Mouse (Mus musculus): ENCODE measurements around the gene Ube2v1. TPM values are rescaled to one million over a fixed set of nuclear protein-coding genes. Genes with fewer than 3 reads are reported as not detected.

The Ube2v1 gene
- total RNA-seq, 2 experiments from 2014 or later: 183 to 193 TPM

DNA sequence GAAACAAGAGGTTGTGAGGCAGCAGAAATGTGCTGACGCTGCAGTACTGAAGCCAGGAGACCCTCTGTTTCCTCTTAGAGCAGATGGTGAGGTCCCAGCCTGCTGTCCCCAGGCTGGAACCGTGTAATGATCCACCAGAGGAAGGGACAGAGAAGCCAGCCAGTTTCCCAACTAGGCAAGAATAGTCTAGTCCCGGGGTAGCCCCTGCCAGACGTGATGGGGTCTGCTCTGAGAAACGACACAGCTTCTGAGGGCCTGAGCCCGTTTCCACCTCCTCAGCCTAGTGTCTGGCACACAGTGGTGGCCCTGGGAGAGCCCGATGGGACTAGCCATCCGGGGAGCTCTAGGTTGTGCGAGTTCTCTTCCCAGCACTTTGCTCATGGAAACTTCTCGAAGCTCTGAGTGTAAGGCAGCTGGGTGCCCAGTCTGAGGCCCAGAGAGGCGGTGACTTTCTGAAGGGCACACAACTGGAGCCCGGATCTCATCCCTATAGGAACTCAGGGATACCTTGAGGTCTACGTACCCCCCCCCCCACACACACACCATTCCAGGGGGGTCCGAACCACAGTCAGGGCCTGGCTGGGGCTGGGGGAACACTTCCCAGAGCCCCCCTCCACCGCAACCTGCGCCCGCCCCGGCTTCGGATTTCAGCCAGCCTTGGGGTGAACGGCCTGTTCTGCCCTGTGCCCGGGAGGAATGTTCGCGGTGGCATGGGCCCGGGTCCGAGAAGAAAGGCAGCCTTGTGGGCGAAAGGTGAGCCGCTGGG, 35.0 kb downstream of the Ube2v1 start:
- no peak for DNase-seq (ENCODE audit: low spot score in 2 of 2)

DNA sequence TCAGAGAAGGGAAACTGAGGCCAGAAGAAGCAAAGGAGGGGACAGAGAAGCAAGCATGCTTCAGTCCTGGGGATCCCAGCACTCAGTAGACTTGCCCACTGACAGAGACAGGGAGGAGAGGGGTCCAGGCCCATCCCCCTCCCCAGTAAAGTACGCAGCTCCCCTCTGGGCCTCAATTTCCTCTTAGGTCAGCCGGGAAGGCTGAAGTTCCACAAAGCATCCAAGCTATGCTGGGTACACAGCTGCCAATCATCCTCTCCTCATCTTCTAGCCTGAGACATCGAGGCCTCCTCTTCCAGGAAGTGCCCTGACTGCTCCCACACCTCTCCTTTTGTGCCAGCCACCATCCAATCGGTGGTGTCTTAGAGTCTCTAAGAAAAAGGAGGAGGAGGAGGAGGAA, 35.6 kb downstream of the Ube2v1 start:
- DNase-seq (ENCODE audit: low spot score in 2 of 2): no peak

DNA sequence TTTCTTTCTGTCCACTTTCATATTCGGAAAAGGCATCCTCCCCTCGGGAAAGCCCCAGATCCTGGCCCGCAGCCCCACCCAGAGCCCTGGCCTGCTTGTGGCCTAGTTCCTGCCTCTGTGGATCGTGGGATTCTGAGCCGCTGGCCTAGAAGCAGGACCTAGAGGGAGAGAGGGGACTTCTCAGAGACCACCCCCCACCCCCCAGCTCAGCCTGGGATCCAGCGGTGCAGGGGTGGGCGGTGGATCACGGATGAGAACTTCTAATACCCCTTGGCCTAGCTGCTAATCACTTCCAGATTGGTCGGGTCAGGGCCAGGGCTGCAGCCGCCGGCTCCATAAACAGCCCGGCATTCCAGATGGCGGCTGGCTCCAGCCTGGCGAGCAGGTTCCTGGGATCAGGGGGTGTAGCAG, 36.1 kb downstream of the Ube2v1 start:
- peak; percentile 63 to 76 for DNase-seq (ENCODE audit: low spot score in 2 of 2)

DNA sequence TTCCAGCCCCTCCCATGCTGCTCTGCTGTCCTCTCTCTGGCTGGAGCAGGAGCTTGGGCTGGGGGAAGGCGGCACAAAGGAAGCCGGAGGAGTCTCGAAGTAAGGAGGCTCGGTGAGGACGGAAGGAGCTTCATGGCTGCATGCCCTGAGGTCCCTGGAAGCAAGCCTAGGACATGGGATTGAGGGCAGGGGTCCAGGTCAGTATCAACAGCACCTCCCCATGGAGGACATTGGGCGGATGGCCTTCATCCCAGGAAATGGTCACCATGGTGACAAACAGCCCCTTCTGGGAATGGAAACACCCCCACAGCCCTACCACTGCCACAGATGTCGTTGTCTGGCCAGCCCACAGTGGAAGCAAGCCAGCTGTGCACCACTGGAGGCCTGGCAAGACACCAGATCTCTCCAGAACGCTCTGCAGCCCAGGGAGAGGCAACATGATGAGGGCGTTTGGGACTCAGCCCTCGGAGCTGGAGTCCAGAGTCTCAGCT, 37.4 kb downstream of the Ube2v1 start:
- DNase-seq (ENCODE audit: low spot score in 2 of 2): peak; percentile 77 to 85

DNA sequence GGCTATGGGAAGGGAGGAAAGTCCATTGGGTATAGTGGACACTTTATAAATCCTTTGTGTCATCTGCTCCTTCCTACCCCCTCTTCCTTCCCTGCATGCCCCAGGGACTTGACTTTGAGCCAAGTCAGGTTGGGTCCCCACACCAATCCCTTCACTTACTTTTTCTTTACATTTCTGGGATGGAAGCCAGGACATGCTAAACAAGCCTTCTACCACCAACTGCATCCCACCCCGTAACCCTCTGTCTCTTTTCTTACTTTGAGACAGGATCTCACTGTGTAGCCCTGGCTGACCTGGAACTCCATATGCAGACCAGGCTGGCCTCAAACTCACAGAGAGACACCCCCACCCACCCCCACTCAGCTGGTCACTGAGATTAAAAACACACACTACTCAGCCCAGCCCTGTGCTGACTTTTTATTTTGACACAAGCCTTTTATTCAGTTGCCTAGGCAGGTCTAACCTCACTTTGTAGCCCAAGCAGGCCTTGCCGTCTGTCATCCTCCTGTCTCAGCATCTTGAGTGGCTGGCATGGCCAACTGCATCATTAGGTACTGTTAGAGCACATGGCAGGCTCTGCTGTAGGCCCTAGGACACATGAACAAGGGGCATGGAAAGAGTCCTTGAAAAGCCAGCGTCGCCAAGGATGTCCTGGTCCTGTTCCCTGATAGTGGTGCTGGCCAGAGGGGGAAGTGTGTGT, 38.2 kb downstream of the Ube2v1 start:
- no peak for DNase-seq (ENCODE audit: low spot score in 2 of 2)

GRCm38 (mm10) chr2:167588774-167589577, 42.9 kb downstream of the Ube2v1 start:
- peak in 1 of 2 experiments; percentile 44 for DNase-seq (ENCODE audit: low spot score in 2 of 2)

DNA sequence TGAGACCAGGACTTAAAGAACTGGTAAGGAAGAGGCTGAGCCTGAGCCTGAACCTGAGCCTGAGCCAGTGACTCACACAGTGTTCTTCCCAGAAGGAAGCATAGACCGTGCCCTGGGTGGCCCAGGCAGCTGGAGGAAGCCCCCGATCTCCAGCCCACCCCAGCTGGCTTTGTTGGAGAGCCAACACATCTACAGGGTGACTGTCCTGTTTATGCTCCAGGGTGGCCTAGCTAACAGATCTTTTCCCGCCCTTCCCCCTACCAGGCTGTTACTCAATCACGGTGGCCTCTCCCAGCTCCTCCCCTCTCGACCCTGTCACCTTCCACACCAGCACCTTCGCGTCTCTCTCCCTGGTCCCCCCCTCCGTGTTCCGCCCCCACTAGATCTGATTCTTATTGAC, 44.9 kb downstream of the Ube2v1 start:
- no peak for DNase-seq (ENCODE audit: low spot score in 2 of 2)

DNA sequence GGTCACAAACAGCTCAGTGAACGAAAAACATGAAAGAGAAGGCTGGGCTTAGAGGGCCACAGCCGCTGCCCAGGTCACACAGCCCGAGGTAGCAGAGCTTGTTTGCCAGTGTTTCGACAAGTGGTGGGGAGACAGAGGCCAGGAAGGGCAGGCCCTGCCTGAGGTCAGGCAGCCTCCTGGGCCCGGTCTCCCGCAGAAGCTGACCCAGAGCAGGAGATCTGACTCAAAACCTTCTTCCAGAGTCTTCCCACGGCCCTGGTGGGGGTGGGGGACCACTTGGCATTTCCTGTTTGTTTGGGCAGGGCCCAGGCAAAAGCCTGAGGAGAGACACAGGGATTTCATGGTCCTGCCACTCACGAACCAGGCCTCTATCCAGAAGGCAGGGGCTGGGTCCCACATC, 45.9 kb downstream of the Ube2v1 start:
- no peak for DNase-seq (ENCODE audit: low spot score in 2 of 2)

- DNase-seq (ENCODE audit: low spot score in 2 of 2): no peak
Measured at GRCm38 (mm10) chr2:167585273-167585672, 46.6 kb downstream of the Ube2v1 start.

GRCm38 (mm10) chr2:167583161-167583952, 48.5 kb downstream of the Ube2v1 start:
- no peak for DNase-seq (ENCODE audit: low spot score in 2 of 2)

- DNase-seq (ENCODE audit: low spot score in 2 of 2): no peak
Measured at GRCm38 (mm10) chr2:167578521-167578920, 53.4 kb downstream of the Ube2v1 start.

DNA sequence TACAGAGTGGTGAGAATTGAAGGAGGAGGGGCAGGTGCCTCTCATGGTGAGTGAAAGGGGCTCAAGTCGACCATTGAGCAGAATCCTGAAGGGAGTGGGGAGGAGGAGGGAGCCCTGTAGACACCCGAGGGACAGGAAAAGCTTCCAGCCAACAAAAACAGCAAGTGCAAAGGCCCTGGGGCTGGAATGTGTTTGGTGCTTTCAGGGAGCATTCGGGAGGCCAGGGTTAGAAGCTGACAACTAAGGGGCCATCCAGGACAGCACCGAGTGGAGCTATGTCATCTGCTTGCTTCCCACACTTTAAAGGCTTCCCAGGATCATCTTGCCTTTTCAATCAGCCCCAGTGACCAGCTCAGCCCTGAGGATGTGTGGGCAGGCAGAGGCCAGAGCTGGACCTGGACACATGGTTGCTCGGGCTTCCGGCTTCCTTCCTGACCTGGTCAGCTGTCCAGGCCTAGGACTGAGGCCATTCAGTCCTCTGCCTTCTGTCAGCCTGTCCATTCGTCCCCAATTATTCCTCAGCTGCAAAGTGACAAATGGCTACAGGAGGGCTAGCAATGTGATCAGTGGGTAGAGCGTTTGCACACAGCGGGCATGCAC, 54.6 kb downstream of the Ube2v1 start:
- DNase-seq (ENCODE audit: low spot score in 2 of 2): no peak

DNA sequence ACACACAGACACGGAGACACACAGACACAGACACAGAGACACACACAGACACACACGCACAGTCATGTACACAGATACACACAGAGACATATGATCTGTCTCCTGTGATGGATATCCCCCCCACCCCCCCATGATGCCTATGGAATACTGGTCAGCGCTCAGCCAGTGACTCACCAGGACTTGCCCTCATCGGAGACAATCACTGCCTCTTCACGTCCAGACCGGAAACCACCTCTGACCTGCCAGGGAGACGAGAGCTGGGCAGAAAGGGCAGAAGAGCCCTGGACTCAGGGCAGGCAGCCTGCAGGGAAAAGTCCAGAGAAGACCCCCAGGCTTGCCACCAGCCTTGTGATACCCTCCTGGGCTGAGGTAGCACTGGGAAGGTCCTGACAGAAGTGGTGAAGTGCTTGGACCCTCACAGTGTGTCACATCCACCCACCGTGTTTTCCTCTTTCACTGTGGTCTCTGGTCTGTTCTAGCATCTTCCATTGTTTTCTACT, 55.7 kb downstream of the Ube2v1 start:
- no peak for DNase-seq (ENCODE audit: low spot score in 2 of 2)

GRCm38 (mm10) chr2:167575581-167575980, 56.3 kb downstream of the Ube2v1 start:
- no peak for DNase-seq (ENCODE audit: low spot score in 2 of 2)

DNA sequence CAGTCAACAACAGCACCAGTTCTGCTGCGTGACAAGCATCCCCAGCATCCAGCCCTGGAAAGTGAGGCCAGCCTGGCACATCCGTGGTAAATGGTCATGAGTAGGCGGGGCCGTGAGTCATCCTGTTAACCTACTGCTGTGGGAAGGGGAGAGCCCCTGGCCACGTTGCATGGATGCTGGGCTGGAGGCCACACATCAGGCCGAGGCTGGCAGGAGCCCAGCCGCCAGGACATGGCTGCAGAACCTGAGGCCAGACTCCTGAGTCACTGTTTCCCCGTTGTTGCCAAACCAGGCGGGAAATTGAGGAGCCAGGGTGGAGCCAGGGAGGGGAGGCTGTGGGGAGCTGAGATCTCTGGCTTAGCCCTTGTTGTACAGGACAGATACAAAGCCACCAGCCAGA, 57.1 kb downstream of the Ube2v1 start:
- peak in 1 of 2 experiments; percentile 75 for DNase-seq (ENCODE audit: low spot score in 2 of 2)

DNA sequence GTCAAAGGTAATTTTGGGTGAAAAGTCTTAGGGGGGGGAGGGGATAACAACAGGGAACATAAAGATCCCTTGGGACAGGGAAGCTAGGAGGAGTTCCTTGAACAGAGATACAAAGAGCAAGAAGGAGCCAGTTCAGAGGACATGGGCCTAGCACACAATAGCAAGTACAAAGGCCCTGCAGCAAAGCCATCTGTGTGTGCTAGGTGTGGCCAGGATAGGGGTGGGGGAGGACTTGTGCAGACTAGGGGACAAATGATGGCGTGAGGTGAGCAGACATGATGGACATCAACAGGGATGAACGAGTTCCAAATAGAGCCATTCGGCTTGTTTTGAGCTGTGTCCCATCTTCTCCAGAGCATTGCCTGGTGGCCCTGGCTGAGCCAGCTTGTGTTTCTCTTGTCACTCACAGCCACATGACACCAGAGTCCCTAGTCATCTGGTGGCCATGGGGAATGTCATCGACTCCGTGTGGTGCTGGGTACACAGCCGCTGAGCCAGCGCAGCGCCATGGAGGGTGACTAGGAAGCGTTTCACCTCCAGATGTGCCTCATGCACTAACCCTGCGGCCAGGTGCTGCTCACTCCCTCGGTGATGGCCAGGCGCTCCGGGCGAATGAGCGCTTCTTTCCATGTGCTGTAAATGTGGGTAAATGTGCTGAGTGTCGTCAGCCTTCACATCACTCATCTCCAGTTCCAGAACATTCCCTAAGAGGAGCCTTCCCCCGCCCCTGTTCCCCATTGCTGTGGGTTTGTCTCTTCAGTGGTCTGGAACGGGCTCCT, 60.3 kb downstream of the Ube2v1 start:
- DNase-seq (ENCODE audit: low spot score in 2 of 2): no peak

DNA sequence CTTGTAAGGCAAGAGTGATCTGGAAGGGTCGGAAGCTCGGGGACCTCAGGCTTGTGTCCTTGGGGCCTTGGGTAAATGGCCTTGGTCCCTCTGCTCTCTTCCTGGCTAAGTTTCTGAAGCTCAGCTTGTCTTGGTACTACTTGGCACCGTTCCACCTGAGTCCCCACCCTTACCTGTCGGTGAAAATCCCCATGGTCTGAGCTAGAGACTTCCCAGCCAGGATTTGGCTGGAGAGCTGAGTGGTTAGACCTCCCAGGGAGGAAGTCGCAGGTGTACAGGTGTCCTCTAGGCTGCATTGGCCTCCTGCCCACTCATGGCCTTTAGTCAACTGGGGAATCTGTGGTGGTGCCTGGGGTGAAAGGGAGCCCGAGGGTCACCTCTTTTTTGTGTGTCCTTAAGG, 61.1 kb downstream of the Ube2v1 start:
- no peak for DNase-seq (ENCODE audit: low spot score in 2 of 2)

DNA sequence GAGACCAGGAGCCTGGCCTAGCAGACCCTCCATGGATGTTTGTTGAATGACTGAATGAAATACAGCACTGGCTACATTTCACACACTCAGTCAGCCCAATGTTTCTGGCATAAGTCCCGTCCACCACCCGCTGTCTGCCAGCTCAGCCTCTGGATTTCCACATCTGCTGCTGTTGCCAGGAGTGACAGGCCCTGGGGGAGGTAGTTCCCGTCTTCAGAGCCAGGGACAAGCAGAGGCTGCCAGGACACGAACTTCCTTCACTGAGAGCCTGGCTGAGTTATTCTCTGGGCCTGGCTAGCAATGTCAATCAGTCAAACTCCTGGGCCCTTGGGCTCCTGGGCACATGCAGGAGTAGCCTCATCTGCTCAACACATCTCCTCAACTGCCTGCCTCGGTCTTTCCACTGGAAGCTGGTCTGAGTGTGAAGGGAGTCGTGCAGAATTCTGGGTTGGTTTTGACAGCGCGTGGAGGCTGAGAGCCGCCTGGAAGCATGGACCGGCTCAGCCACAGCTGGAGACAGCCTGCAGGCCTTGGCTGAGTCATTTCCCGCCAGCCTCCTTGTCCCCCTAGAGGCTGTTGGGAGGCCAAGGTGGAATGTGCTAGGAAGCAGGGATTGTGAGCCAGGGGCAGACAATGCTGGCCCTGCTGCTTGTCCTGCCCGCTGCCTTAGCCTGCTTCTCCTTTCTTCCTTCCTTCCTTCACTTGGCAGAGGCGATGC, 61.8 kb downstream of the Ube2v1 start:
- DNase-seq (ENCODE audit: low spot score in 2 of 2): peak; percentile 60 to 82

- DNase-seq (ENCODE audit: low spot score in 2 of 2): no peak
Measured at GRCm38 (mm10) chr2:167568112-167568511, 63.8 kb downstream of the Ube2v1 start.

Measured in gastrocnemius, postnatal 4 days (tissue).